Mouse (Mus musculus) hindbrain, postnatal 0 days (tissue): ENCODE measurements around the gene B4galt1. TPM values are rescaled to one million over a fixed set of nuclear protein-coding genes. Genes with fewer than 3 reads are reported as not detected.

Experiments
- ATAC-seq: fragments of 200-750 bp; cut with Nextera tagmentation; 2 replicates; pipeline ENCODE4 v1.8.0; 2017; ENCODE audit warnings: mild to moderate bottlenecking, moderate TSS enrichment, moderate library complexity
- DNase-seq: peaks from one replicate; pipeline ENCODE4 v3.0.0-alpha.2; 2015; ENCODE audit warnings: low spot score
- H3K27ac ChIP-seq: fragments of 300-500 bp; sonication (generic); 2 replicates; pipeline ENCODE4 v1.5.1; 2014; ENCODE audit warnings: mild to moderate bottlenecking
- H3K27me3 ChIP-seq: fragments of 300-500 bp; sonication (generic); 2 replicates; pipeline ENCODE4 v1.6.1; 2014; ENCODE audit warnings: low read length, mixed read lengths; ENCODE audit not compliant: insufficient read depth
- H3K36me3 ChIP-seq: fragments of 300-500 bp; sonication (generic); 2 replicates; pipeline ENCODE4 v1.6.1; 2014; ENCODE audit warnings: low read length, mixed read lengths; ENCODE audit not compliant: insufficient read depth
- H3K4me1 ChIP-seq: fragments of 300-500 bp; sonication (generic); 2 replicates; pipeline ENCODE4 v1.6.1; 2014; ENCODE audit warnings: antibody characterized with exemption, low read length, mixed read lengths; ENCODE audit not compliant: insufficient read depth
- H3K4me2 ChIP-seq: fragments of 300-500 bp; sonication (generic); 2 replicates; pipeline ENCODE4 v1.6.1; 2014; ENCODE audit warnings: low read depth, mild to moderate bottlenecking, low read length, moderate library complexity, mixed read lengths
- H3K4me3 ChIP-seq: fragments of 300-500 bp; sonication (generic); 2 replicates; pipeline ENCODE4 v1.5.1; 2014; ENCODE audit warnings: low read length
- H3K9ac ChIP-seq: fragments of 300-500 bp; sonication (generic); replicated peaks from 2 replicates; pipeline ENCODE4 v1.6.1; 2014; ENCODE audit warnings: mild to moderate bottlenecking, low read length, moderate library complexity, mixed read lengths
- H3K9me3 ChIP-seq: fragments of 300-500 bp; sonication (generic); 2 replicates; pipeline ENCODE4 v1.6.1; 2016; ENCODE audit warnings: low read length, mixed read lengths
- CTCF ChIP-seq: IDR thresholded peaks from 2 replicates; pipeline ENCODE4 v1.5.1; 2016; ENCODE audit warnings: antibody characterized with exemption, control low read depth, low read depth
- WGBS: fragments of 180-500 bp; shearing (Covaris S2); extraction: QIAGEN DNeasy Blood & Tissue Kit; methylation state at CpG from one replicate; pipeline ENCODE4 v1.1.7; 2014; 5-methylcytosine and 5-hydroxymethylcytosine counted together
- polyA plus RNA-seq: library from polyadenylated mRNA; unstranded; fragments of >200 nt; fragmentation: Nextera tagmentation; extraction: Ambion mirVana; gene quantifications from 2 replicates; pipeline ENCODE4 v1.2.1, GENCODE M21; 2015
- total RNA-seq: library from RNA; depleted of rRNA; stranded (reverse); fragments of >200 nt; gene quantifications from 2 replicates; pipeline ENCODE4 v1.2.3, GENCODE M21; 2014

Gene B4galt1
- total and polyA plus RNA-seq, 2 experiments from 2014 or later: 7.6 to 14.5 TPM

GRCm38 (mm10) chr4:40795761-40796160, 58.0 kb downstream of the B4galt1 start:
- H3K4me1 ChIP-seq: no peaks in the 10 kb centered on the region
- no peaks in the 10 kb centered on the region for H3K27me3 ChIP-seq
- H3K4me2 ChIP-seq: no peak overlapping the region
- H3K27ac ChIP-seq: no peak overlapping the region
- H3K9ac ChIP-seq: no peak overlapping the region
- TF ChIP-seq CTCF: no peak
- H3K9me3 ChIP-seq: no peaks in the 10 kb centered on the region
- H3K4me3 ChIP-seq: no peak overlapping the region
- DNase-seq (no peak), ATAC-seq (no peak)
- 90% methylated on average over 3 of the region's 3 CpGs for WGBS
- no peaks in the 10 kb centered on the region for H3K36me3 ChIP-seq

- Histone ChIP-seq H3K4me2 (no peak overlapping the region), H3K27ac (no peak overlapping the region), H3K4me3 (no peak overlapping the region), H3K9ac (no peak overlapping the region), H3K27me3 (no peaks in the 10 kb centered on the region), H3K36me3 (no peaks in the 10 kb centered on the region), H3K4me1 (no peaks in the 10 kb centered on the region), H3K9me3 (no peaks in the 10 kb centered on the region)
- no peak for TF ChIP-seq CTCF
- DNase-seq (no peak), ATAC-seq (no peak)
These were observed 59.5 kb downstream of the B4galt1 start for GRCm38 (mm10) chr4:40794320-40794719.

- H3K27me3 ChIP-seq: no peaks in the 10 kb centered on the region
- WGBS: 93% methylated on average over 4 of the region's 4 CpGs
- H3K4me3 ChIP-seq: no peak overlapping the region
- no peak overlapping the region for H3K4me2 ChIP-seq
- H3K36me3 ChIP-seq: no peaks in the 10 kb centered on the region
- H3K9me3 ChIP-seq: no peaks in the 10 kb centered on the region
- H3K9ac ChIP-seq: no peak overlapping the region
- H3K4me1 ChIP-seq: no peaks in the 10 kb centered on the region
- DNase-seq (no peak), ATAC-seq (no peak)
- no peak for TF ChIP-seq CTCF
- H3K27ac ChIP-seq: no peak overlapping the region
These were observed 62.6 kb downstream of the B4galt1 start for GRCm38 (mm10) chr4:40791176-40791575.

GRCm38 (mm10) chr4:40786578-40786977, 67.2 kb downstream of the B4galt1 start:
- H3K4me1 ChIP-seq: no peaks in the 10 kb centered on the region
- WGBS: 71% methylated on average over 4 of the region's 4 CpGs
- no peak for DNase-seq
- ATAC-seq: no peak
- no peak for TF ChIP-seq CTCF
- no peak overlapping the region for H3K9ac ChIP-seq
- no peak overlapping the region for H3K27ac ChIP-seq
- no peaks in the 10 kb centered on the region for H3K27me3 ChIP-seq
- no peaks in the 10 kb centered on the region for H3K9me3 ChIP-seq
- no peak overlapping the region for H3K4me2 ChIP-seq
- H3K4me3 ChIP-seq: no peak overlapping the region
- no peaks in the 10 kb centered on the region for H3K36me3 ChIP-seq

- no peaks in the 10 kb centered on the region for H3K36me3 ChIP-seq
- no peak for DNase-seq
- 78% methylated on average over 9 of the region's 9 CpGs for WGBS
- no peak overlapping the region for H3K4me3 ChIP-seq
- H3K27me3 ChIP-seq: no peaks in the 10 kb centered on the region
- TF ChIP-seq CTCF: no peak
- H3K4me1 ChIP-seq: no peaks in the 10 kb centered on the region
- no peak overlapping the region for H3K4me2 ChIP-seq
- H3K9me3 ChIP-seq: no peaks in the 10 kb centered on the region
- no peak overlapping the region for H3K27ac ChIP-seq
- H3K9ac ChIP-seq: no peak overlapping the region
- ATAC-seq: no peak
These were observed 68.1 kb downstream of the B4galt1 start for GRCm38 (mm10) chr4:40785620-40786166.

GRCm38 (mm10) chr4:40784556-40785169, 69.1 kb downstream of the B4galt1 start:
- no peak overlapping the region for H3K4me2 ChIP-seq
- no peak for TF ChIP-seq CTCF
- DNase-seq: no peak
- H3K9ac ChIP-seq: no peak overlapping the region
- H3K4me3 ChIP-seq: no peak overlapping the region
- 70% methylated on average over 10 of the region's 10 CpGs for WGBS
- ATAC-seq: no peak
- H3K4me1 ChIP-seq: no peaks in the 10 kb centered on the region
- H3K27ac ChIP-seq: no peak overlapping the region
- no peaks in the 10 kb centered on the region for H3K27me3 ChIP-seq
- H3K9me3 ChIP-seq: no peaks in the 10 kb centered on the region
- H3K36me3 ChIP-seq: no peaks in the 10 kb centered on the region

- no peaks in the 10 kb centered on the region for H3K9me3 ChIP-seq
- H3K27me3 ChIP-seq: no peaks in the 10 kb centered on the region
- no peak overlapping the region for H3K4me2 ChIP-seq
- DNase-seq (no peak), ATAC-seq (no peak)
- H3K27ac ChIP-seq: no peak overlapping the region
- H3K4me3 ChIP-seq: no peak overlapping the region
- H3K4me1 ChIP-seq: no peaks in the 10 kb centered on the region
- no peak overlapping the region for H3K9ac ChIP-seq
- 93% methylated on average over 4 of the region's 4 CpGs for WGBS
- no peak for TF ChIP-seq CTCF
- no peaks in the 10 kb centered on the region for H3K36me3 ChIP-seq
These were observed 70.8 kb downstream of the B4galt1 start for GRCm38 (mm10) chr4:40783049-40783448.
